Mouse (Mus musculus): Measurements from ENCODE around the gene D630036H23Rik.
"Not testable (repeated sequence)": the region's sequence is repeated elsewhere in the genome, so short reads cannot be mapped to it uniquely, and the experiment has no call there.

Gene D630036H23Rik

DNA sequence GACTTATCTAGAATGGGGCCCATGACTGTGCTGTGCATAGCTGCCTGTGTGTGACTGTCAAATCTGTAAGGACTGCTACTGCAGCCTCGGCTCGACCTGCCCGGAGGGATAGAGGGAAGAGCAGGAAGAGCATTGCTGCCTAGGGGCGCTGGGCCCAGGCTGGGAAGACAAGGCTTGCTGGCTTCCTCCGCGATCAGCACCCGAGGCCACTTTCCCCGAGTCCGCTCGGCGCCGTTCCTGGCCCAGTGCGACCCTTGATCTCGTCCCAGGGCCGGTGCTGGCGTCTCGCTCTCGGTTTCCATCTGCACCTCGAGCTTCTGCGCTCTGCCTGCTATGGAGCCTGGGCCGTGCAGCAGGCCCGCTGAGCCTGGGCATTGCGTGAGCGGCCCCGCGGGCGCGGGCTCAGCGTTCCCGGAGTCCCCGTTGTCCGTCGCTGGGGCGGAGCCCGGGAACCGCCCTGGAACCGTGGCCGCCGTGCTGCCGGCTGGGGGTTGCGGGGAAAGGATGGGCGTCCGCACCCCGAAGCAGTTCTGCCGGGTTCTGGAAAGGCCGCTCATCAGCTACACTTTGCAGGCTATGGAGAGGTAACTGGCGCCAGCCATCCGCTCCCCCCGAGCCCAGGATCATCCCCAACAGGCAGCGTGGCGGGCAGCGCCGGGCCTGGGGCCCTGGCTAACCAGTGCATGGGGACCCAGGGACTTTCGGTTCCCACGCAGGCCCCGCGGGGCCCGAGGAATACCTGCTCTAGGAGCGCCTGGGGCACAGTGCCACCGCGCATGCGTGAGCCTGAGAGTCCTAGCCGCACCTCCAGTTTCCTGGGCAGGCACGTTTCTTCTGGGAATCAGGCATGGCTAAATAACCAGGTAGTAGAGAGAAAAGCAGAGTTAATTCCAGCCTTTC lies at the start of gene D630036H23Rik, which contains the start of gene Ispd:
TSS of gene D630036H23Rik (minus strand) at position 741 of the 900 bp plus-strand sequence.
TSS of gene Ispd (plus strand) at position 10 of the 900 bp plus-strand sequence.
- peak; percentile 94 for DNase-seq

DNA sequence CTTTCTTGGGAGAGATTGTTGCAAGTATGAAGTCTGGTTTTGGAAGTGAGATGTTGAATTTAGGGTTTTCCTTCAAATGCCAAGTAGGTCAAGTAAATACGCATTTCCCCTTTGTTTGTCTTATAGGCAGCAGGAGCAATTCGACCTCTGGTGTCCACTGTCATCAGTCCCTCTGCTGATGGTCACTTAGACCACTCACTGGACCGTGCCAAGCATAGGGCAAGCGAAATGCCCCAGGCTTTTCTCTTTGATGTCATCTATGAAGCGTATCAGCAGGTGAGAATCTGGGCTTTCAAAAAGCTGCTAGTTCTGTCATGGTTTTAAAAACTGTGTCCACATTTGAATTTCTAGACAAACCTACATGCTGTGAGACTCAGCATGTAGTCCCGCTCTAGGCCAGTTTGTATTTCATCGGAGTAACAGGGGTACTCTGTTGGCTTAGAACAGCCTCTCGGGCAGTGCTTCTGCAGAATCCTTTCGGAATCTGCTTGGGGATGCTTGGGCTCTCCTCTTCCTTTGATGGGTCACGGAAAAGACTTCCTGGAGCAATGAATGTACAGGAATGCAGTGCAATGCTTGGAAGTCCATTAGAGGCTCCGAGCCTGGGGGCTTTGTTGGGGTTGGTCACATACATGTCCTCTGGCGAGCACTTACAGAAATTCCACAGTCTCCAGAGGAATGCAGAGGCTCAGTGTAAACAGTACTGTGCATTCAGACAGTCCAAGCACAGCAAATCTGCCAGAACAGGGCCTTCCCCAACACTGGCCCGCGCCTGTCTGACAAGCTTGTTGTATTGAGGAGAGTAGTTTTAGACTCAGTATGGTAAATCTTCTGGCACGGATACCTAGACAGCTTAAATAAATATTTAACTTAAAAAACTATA lies 44.4 kb upstream of the D630036H23Rik start:
- DNase-seq: peak; percentile 8

DNA sequence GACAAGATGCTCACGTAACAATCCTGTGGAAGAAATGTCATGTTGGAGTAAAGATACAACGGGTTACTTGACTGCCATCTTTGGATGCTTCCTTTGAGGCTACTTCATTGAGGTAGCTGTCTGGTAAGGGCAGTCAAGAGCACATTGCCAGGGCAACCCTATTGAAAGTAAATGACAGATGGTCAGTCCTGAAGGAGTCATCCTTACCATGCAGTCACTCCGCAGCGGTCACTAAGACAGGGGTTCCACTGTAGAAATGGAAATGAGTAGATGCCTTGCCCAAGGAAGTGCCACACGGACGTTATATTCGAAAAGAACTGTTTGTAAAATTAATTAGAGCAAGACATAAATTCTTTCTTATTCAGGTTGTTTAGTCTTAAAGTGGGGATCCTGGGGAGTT lies 43.3 kb upstream of the D630036H23Rik start:
- no peak for DNase-seq

DNA sequence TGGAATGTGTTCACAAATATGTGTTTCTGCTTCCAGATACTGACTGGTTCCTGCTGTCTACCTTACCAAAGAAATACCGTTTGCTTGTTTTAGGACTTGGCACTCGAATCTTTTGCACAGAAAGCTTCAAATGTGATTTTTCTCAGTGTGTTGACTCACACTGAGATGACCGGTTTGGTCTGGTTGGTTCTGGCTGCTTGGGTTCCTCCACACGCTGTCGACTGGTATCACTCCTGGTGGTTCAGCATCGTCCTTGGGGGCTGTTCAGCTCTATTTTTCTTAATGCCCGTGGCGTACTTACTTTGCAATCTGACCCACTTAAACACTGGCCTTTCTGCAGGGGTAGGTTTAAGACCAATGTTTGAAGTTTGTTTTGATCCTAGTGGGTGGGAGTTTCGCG lies 41.7 kb upstream of the D630036H23Rik start:
- DNase-seq: peak; percentile 37

DNA sequence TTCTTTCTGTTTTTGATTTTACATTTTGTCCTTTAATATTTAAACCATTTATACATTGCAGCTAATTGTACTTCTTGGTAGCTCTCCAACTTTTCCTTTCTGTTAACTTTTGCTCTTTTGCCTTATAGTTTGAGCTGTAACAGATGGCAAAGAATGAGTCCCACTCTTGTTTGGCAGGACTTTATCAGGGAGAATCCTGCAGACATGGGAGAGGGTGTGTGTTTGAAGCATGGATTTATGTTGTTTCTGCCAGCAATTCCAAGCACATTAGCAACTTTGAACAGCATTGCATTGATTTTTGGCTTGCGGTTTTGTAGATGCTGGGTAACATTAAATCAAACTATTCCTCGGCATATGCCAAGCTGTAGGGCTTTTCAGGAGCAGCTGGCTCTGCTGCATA lies 13.1 kb upstream of the D630036H23Rik start:
- DNase-seq: no peak

DNA sequence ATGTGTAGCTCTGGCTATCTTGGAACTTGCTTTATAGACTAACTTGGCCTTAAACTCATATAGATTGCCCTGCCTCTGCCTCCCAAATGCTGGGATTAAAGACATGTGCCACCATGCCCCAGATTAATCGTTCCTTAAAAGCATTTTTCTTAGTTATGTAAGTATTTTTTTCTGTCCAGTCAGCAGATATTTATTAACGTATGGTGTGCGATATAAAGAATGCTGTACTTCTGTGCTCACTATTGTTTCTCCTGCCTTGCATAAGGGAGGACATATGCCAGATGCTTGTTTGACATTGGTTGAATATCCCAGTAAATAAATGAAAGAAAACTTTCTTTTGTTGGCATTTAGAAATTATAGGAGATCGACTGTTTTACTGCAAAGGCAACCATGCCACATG lies 5.0 kb upstream of the D630036H23Rik start:
- DNase-seq: no peak

DNA sequence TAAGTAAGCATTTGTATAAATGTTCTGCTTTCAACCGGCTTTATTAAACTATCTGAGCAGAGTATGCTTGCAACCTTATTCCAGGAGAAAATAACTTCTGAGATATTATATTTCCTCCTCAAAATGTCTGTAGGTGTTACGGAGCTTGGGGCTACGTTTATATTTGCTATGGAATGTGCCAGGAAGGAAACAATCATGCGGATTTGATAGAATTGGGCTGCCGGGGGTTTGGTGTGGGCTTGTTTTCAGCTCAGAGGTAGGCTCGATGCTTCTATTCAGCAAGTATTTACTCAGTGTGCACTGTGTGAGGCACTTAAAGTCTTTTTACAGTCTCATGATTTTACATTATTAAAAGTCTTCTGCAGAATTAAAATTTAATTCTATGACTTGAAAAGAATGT lies 3.4 kb upstream of the D630036H23Rik start:
- DNase-seq: no peak

DNA sequence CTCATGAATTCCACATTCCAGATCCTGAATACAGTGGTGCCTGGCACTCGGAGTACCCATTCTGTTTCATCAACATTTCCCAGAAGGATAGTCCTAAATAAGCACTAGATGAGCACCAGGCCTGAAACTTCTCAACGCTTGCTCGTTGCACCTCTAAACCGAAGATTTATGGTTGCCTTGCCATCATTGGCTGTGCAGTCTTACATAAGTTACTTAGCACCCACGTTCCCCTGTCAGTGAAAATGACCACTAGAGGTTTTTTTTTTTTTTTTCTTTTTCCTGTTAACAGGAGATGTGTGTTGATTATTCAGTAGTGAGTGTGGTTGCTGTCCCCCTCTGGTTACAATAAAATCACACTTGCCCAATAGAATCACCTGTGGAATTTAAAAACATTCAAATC lies 1.2 kb downstream of the D630036H23Rik start:
- peak; percentile 8 for DNase-seq

DNA sequence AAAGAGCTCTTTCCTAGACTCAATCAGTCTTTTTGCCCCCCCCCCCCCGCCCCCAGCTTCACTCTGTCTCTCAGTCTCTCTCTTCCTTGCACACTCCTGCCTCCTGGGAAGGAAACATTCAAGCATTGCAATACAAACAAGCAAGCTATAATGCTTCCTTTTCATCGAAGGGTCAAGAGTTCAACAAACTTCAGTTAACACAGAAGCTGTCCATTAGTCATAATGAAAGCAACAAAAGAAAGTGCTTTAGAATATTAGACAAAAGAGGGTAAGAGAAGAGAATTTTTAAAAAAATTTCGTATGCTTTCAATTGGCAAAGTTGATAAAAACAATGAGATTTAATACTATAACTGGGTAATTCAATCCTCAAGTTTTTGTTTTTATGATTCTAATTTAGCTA lies 1.7 kb downstream of the D630036H23Rik start:
- DNase-seq: no peak

DNA sequence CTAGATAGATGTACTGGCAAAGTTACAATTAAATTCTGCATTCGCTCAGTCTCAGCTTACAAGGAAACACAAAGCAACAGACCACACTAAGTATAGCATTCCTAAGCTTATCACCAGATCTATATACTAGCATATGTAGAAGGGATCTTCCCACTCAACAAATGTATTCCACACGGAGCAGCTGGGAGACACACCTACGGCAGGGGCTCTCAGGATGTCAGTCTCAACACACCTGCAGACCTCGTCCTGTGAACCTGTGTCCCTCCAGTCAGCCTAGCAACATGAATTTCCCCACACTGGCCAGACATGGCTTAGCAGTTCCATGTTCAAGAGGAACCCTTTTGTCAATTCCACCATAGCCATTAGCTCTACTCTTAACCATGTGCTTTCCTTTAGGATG lies 5.6 kb downstream of the D630036H23Rik start:
- DNase-seq: not testable (repeated sequence)

DNA sequence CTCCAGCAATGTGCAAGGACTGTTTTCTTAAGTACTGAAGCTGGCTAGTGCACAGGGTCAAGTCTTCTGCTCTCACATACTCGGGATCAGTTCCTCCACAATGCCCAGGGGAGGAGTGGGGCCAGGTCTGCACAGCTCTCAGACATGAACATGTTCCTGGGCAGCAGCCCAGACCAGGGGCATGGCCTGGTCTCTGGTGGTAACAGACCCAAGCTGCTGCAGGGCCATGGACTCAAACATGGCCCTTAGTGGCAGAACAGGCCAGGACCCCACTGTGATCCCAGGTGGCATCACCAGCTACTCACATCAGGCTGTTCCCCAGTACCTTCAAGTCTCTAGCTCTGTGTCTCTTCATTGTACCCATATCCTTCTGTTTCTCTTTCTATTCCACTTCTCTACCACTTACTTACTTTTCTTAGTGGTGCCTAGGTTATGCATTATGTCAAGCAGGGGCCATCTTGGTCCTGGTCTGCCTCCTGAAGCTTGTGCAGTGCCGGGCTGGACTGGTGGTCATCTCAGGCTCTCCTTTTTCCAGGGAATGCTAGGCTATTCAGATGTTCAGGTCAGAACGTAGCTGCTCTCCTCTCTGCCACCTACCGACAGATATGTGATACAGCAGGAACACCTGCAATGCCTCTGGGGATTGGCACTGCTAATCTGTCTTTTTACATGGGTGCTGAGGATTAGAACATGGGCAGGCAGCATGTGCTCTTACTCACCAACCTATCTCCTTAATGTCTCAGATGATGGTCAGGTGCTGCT lies 8.6 kb downstream of the D630036H23Rik start:
- DNase-seq: no peak

DNA sequence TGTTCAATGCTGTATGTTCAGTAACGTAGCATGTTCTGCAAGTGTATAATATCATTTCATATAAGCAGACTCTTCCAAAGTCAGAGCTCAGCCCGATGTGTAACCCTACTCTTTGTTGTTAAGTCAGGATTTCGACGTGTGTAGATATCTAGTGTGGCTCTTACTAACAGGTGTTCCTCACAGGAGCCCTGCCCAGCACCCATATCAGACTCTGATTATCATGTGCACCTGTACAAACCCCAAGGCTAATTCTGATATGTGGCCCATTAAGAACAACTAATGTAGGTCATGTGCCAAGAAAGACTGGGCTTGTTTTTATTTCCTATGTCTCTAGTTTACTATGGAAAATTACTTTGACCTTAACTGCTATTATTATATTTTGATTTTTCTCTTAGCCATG lies 18.0 kb downstream of the D630036H23Rik start:
- DNase-seq: no peak

DNA sequence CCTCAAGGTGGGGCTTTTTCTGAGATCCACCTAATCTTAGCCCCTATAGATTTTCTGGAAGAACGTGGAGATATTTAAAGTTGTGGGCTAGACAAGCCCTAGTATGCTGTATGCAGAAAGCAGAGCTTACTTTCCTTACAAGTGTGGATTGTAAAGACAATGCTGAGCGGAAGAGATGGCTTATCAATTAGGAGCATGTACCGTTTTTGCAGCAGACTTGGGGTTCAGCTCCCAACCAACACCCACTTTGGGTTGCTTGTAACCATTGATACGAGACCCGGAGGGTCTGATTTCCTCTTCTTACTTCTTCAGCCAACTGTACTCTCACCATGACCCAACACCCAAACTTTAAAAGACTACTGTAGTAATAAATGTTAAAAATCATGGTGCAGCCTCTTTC lies 21.3 kb downstream of the D630036H23Rik start:
- no peak for DNase-seq

DNA sequence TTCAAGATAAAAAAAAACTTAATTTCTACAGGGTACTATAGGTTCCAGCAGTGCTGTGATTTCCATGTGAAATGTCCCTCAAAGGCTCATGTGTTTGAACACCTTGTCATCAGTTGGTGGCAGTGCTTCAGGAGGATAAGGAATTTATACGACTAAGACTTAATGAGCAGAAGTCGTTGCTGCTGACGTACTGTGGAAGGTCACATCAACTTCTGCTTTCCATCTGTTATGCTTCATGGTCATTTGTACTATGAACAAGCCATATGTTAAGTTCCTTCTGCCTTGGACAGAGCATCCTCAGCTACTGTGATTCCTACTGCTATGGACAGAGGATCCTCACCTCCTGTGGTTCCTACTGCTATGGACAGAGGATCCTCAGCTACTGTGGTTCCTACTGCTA lies 21.9 kb downstream of the D630036H23Rik start:
- no peak for DNase-seq

DNA sequence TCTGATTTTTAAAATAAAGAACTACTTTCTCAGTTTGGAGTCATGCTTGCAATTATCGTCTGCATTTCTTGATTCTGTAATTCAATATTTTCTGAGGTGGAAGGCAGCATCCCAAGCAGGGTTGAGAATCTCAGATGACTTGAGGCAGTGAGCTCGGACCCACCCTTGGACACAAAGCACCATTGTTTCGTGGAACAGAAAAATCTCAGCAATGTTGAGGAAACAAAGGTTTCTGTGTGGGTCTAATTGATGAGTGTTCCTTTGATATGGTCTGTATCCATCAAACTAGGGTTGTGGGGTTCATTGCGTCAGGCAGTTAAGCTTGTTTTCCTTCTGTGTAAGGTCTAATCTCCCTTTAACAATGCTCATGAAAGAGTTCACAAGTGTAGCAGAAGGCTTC lies 37.9 kb downstream of the D630036H23Rik start:
- DNase-seq: no peak

DNA sequence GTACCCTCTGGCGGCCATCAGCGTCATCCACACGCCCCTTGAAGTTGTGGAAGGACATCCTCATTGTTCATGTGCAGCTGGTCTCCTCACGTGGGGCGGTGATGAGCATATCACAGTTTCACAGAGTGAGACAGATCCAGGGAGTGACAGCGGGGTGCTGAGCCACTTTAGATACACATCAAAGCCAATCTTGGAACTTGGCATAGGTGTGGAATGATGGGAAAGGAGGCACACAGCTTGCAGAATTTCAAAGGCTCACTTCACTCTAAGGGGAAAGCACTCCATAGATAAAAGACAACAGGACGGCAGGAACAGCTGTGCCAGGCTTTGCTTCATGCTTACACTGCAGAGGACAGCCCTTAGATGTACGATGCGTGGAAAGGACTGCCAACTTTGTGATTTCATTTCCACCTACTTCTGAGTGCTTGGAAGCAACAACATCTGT lies 48.1 kb downstream of the D630036H23Rik start:
- no peak for DNase-seq

DNA sequence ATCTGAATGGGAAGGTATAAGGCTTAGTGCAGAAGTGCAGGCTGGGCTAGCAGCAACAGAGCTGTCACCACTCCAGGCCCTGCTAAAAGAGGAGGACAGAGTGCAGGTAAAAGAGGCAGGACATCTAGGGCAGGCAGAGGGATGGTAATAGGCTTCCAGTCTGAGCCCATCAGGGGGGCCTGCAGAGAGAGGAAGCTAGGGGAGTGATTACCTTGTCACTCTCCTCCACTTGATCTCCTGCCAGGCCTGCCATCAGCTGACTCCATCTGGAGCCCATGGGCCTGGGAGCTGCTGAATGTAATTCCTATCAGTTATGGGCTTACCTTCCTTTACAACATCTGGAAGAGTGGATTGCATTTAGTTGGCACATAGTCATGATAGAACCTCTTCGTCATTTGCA lies 49.3 kb downstream of the D630036H23Rik start:
- no peak for DNase-seq
